Mouse (Mus musculus) CH12.LX (cell line): Measurements from ENCODE around the gene Myo18a. TPM values are rescaled to one million over a fixed set of nuclear protein-coding genes. Genes with fewer than 3 reads are reported as not detected.

Experiments used
- DNase-seq: peaks from one replicate; pipeline ENCODE4 v3.0.0-alpha.2; 2013; ENCODE audit errors: extremely low read depth
- H3K27ac ChIP-seq: 2 replicates; pipeline ENCODE4 v1.5.1; 2012; ENCODE audit warnings: low read depth, mild to moderate bottlenecking, control low read depth, moderate library complexity; ENCODE audit not compliant: insufficient read depth
- H3K27me3 ChIP-seq: replicated peaks from 2 replicates; pipeline ENCODE3; 2012; ENCODE audit warnings: inconsistent platforms
- H3K36me3 ChIP-seq, 2 experiments: replicated peaks in 1 of 2; 2 replicates each; pipeline versions ENCODE3 to v1.6.1; 2012; ENCODE audit warnings: inconsistent platforms in 1 of 2, low read length in 1 of 2, mild to moderate bottlenecking in 1 of 2, mixed read lengths in 1 of 2, moderate library complexity in 1 of 2; ENCODE audit not compliant: control insufficient read depth in 1 of 2, insufficient read depth in 1 of 2
- H3K4me1 ChIP-seq, 2 experiments: 2 replicates each; pipeline ENCODE4 v1.6.1; 2012; ENCODE audit warnings: inconsistent platforms in 1 of 2, moderate library complexity in 1 of 2; ENCODE audit not compliant: insufficient read depth in 2 of 2, control insufficient read depth in 1 of 2
- H3K4me2 ChIP-seq: 2 replicates; pipeline ENCODE4 v1.6.1; 2012; ENCODE audit warnings: low read depth, mild to moderate bottlenecking, control low read depth; ENCODE audit not compliant: poor library complexity, insufficient read depth, severe bottlenecking
- H3K4me3 ChIP-seq, 3 experiments: fragments of 150-350 bp in 1 of 3; sonication (generic) in 1 of 3; replicated peaks in 1 of 3; 2 replicates each; pipeline versions ENCODE3 to v1.5.1; 2011 to 2012; ENCODE audit warnings: low read depth in 2 of 3, low read length in 2 of 3, mild to moderate bottlenecking in 2 of 3, moderate library complexity in 2 of 3, control low read depth in 1 of 3, improper control_type of control experiment in 1 of 3, inconsistent platforms in 1 of 3, mixed read lengths in 1 of 3; ENCODE audit not compliant: poor library complexity in 1 of 3
- H3K79me2 ChIP-seq: replicated peaks from 2 replicates; pipeline ENCODE4 v1.6.1; 2012; ENCODE audit warnings: mild to moderate bottlenecking, moderate library complexity; ENCODE audit not compliant: control insufficient read depth, poor library complexity, insufficient read depth, severe bottlenecking; ENCODE audit errors: extremely low read depth
- H3K9ac ChIP-seq: 2 replicates; pipeline ENCODE4 v1.6.1; 2012; ENCODE audit warnings: low read depth, mild to moderate bottlenecking, control low read depth, moderate library complexity; ENCODE audit not compliant: insufficient read depth
- H3K9me3 ChIP-seq: replicated peaks from 2 replicates; pipeline ENCODE3; 2012; ENCODE audit warnings: low read length, inconsistent platforms, mixed read lengths
- BHLHE40 ChIP-seq: IDR thresholded peaks from 2 replicates; pipeline ENCODE4 v1.6.1; 2011; ENCODE audit warnings: mild to moderate bottlenecking, low read depth, low read length, improper control_type of control experiment
- CHD1 ChIP-seq: IDR thresholded peaks from 2 replicates; pipeline ENCODE4 v1.6.1; 2012; ENCODE audit warnings: low read depth, low read length, improper control_type of control experiment, inconsistent platforms
- CHD2 ChIP-seq: IDR thresholded peaks from 2 replicates; pipeline ENCODE4 v1.6.1; 2011; ENCODE audit warnings: low read length, improper control_type of control experiment
- CTCF ChIP-seq, 2 experiments: IDR thresholded peaks in 1 of 2; conservative IDR thresholded peaks in 1 of 2; 2 replicates each; pipeline ENCODE4 v1.5.1; 2011 to 2012; ENCODE audit warnings: low read depth in 2 of 2, low read length in 2 of 2, improper control_type of control experiment in 1 of 2, inconsistent platforms in 1 of 2, mild to moderate bottlenecking in 1 of 2, moderate library complexity in 1 of 2
- GABPA ChIP-seq: IDR thresholded peaks from 2 replicates; pipeline ENCODE4 v1.6.1; 2012; ENCODE audit warnings: low read depth, low read length, improper control_type of control experiment, inconsistent platforms; ENCODE audit not compliant: insufficient replicate concordance
- IRF4 ChIP-seq: IDR thresholded peaks from 2 replicates; pipeline ENCODE4 v1.6.1; 2014; ENCODE audit warnings: low read depth, mild to moderate bottlenecking, inconsistent platforms, low read length, improper control_type of control experiment
- JUND ChIP-seq: conservative IDR thresholded peaks from 2 replicates; pipeline ENCODE4 v1.6.1; 2011; ENCODE audit warnings: low read depth, low read length, improper control_type of control experiment
- MAFK ChIP-seq: IDR thresholded peaks from 2 replicates; pipeline ENCODE4 v1.6.1; 2011; ENCODE audit warnings: low read length, improper control_type of control experiment; ENCODE audit not compliant: insufficient replicate concordance
- MAX ChIP-seq: IDR thresholded peaks from 2 replicates; pipeline ENCODE4 v1.6.1; 2011; ENCODE audit warnings: low read length, improper control_type of control experiment
- MYC ChIP-seq: IDR thresholded peaks from 2 replicates; pipeline ENCODE4 v1.6.1; 2011; ENCODE audit warnings: low read depth, mild to moderate bottlenecking, improper control_type of control experiment, low read length
- NELFE ChIP-seq: IDR thresholded peaks from 2 replicates; pipeline ENCODE4 v1.6.1; 2011; ENCODE audit warnings: low read depth, low read length, improper control_type of control experiment
- NRF1 ChIP-seq: IDR thresholded peaks from 2 replicates; pipeline ENCODE4 v1.6.1; 2014; ENCODE audit warnings: low read depth, mild to moderate bottlenecking, inconsistent platforms, low read length, improper control_type of control experiment, moderate library complexity
- RAD21 ChIP-seq: IDR thresholded peaks from 2 replicates; pipeline ENCODE4 v1.6.1; 2011; ENCODE audit warnings: low read depth, mild to moderate bottlenecking, low read length, improper control_type of control experiment, moderate library complexity
- SIN3A ChIP-seq: IDR thresholded peaks from 2 replicates; pipeline ENCODE4 v1.6.1; 2012; ENCODE audit warnings: low read length, improper control_type of control experiment, inconsistent platforms
- SMC3 ChIP-seq: IDR thresholded peaks from 2 replicates; pipeline ENCODE4 v1.6.1; 2011; ENCODE audit warnings: low read depth, low read length, improper control_type of control experiment
- TBP ChIP-seq: conservative IDR thresholded peaks from 2 replicates; pipeline ENCODE4 v1.6.1; 2011; ENCODE audit warnings: low read depth, low read length, improper control_type of control experiment
- UBTF ChIP-seq: IDR thresholded peaks from 2 replicates; pipeline ENCODE4 v1.6.1; 2012; ENCODE audit warnings: low read depth, mild to moderate bottlenecking, inconsistent platforms, low read length, improper control_type of control experiment, moderate library complexity
- USF2 ChIP-seq: conservative IDR thresholded peaks from 2 replicates; pipeline ENCODE4 v1.6.1; 2011; ENCODE audit warnings: low read depth, low read length, improper control_type of control experiment
- ZKSCAN1 ChIP-seq: IDR thresholded peaks from 2 replicates; pipeline ENCODE4 v1.6.1; 2012; ENCODE audit warnings: low read depth, inconsistent platforms, low read length, improper control_type of control experiment, borderline replicate concordance
- ZMIZ1 ChIP-seq: IDR thresholded peaks from 2 replicates; pipeline ENCODE4 v1.6.1; 2012; ENCODE audit warnings: low read depth, mild to moderate bottlenecking, inconsistent platforms, low read length, improper control_type of control experiment
- ZNF384 ChIP-seq: IDR thresholded peaks from 2 replicates; pipeline ENCODE4 v1.6.1; 2012; ENCODE audit warnings: low read depth, low read length, improper control_type of control experiment, inconsistent platforms
- dilution Hi-C: fragments of 300-500 bp; cut with MboI; formaldehyde crosslinking; loops from 2 replicates; pipeline ENCODE4 v1.14.3; 2020; ENCODE audit warnings: low sequenced_read_pairs; ENCODE audit not compliant: extremely low pct_unique_long_range_greater_than_20kb, extremely low pct_ligation_motif_present
- in situ Hi-C: fragments of 300-500 bp; cut with MboI; formaldehyde crosslinking; loops from 3 replicates; pipeline ENCODE4 v1.14.3; 2019; ENCODE audit warnings: low sequenced_read_pairs, low pct_ligation_motif_present, low pct_unique_long_range_greater_than_20kb, mixed read lengths
- polyA plus RNA-seq: library from polyadenylated mRNA; unstranded; fragments of >175 nt; gene quantifications from 2 replicates; pipeline ENCODE4 v1.2.1, GENCODE M21; 2012; ENCODE audit warnings: low read depth; ENCODE audit not compliant: insufficient read length
- total RNA-seq, 2 experiments: library from RNA; depleted of rRNA; stranded (reverse); fragments of 300-350 nt in 1 of 2; fragments of >200 nt in 1 of 2; gene quantifications; 2 replicates each; pipeline ENCODE4 v1.2.3; 2012 to 2014

The Myo18a gene
- total and polyA plus RNA-seq, 3 experiments, result 6.3 to 24.8 (median 16.8) TPM

- Histone ChIP-seq H3K9me3 (no peaks in the 10 kb centered on the region), H3K9ac (no peak overlapping the region), H3K4me3 (no peak overlapping the region), H3K4me1 (peaks cover 0 to 18% of the 10 kb centered on the region in 2 experiments; a peak in 2 of 4 replicates), H3K27ac (no peak overlapping the region), H3K4me2 (no peak overlapping the region), H3K36me3 (peaks cover 36 to 94% of the 10 kb centered on the region in 2 experiments), H3K27me3 (no peaks in the 10 kb centered on the region), H3K79me2 (no peaks in the 10 kb centered on the region)
- dilution Hi-C loops, result no loop called here
- no peak for DNase-seq
- TF ChIP-seq USF2 (no peak), RAD21 (peak; percentile 73), NELFE (0 out of 2 replicates have a peak, but pooled peaks have one; percentile 30), ZKSCAN1 (no peak), NRF1 (no peak), BHLHE40 (no peak), UBTF (no peak), IRF4 (no peak), MAX (0 out of 2 replicates have a peak, but pooled peaks have one; percentile 37), GABPA (no peak), CTCF (conservative IDR thresholded peaks at IDR 0.05 in 1 of 2, IDR thresholded peaks at IDR 0.05 in 1 of 2; ENCODE audit: low read depth in 2 of 2, low read length in 2 of 2) (peak; percentile 84 to 92), TBP (no peak), CHD1 (no peak), SMC3 (peak; percentile 57), JUND (no peak), SIN3A (no peak), MYC (no peak), ZNF384 (no peak), ZMIZ1 (no peak)
- in situ Hi-C loops, result no loop called here
Observed at GRCm38 (mm10) chr11:77821648-77822047, 58.6 kb downstream of the Myo18a start.

GRCm38 (mm10) chr11:77822781-77823180, 59.7 kb downstream of the Myo18a start:
- Histone ChIP-seq H3K27me3 (no peaks in the 10 kb centered on the region), H3K9me3 (no peaks in the 10 kb centered on the region), H3K36me3 (peaks cover 36 to 94% of the 10 kb centered on the region in 2 experiments), H3K4me3 (no peak overlapping the region), H3K4me1 (peaks cover 0 to 22% of the 10 kb centered on the region in 2 experiments; a peak in 2 of 4 replicates), H3K27ac (no peak overlapping the region), H3K79me2 (no peaks in the 10 kb centered on the region), H3K4me2 (no peak overlapping the region), H3K9ac (no peak overlapping the region)
- dilution Hi-C loops (no loop called here), in situ Hi-C loops (no loop called here)
- TF ChIP-seq SIN3A (no peak), MAFK (no peak), SMC3 (peak; percentile 31; the same call in 1 of the 2 replicates), NELFE (0 out of 2 replicates have a peak, but pooled peaks have one; percentile 53), USF2 (no peak), RAD21 (peak; percentile 21), ZMIZ1 (no peak), CHD2 (no peak), TBP (no peak), CTCF (conservative IDR thresholded peaks at IDR 0.05 in 1 of 2, IDR thresholded peaks at IDR 0.05 in 1 of 2; ENCODE audit: low read depth in 2 of 2, low read length in 2 of 2) (peak; percentile 90 to 98)
- DNase-seq, result peak; percentile 75
